Comparison of ENCODE assay signal across 21 mouse cellular contexts in genomic region chr3:131016104-131016503, GRCm38 (mm10).
"Had no signal": no experiment of that assay in that cellular context is flagged by ENCODE, and none has a peak within 500 bp of the region (broad histone marks: within the 10 kb centered on the region; RNA-seq: fewer than 3 reads in every experiment).

No protein-coding gene starts in this region.

- H3K27me3 ChIP-seq: liver, embryonic 13.5 days; liver, embryonic 15.5 days; lung, embryonic 15.5 days; midbrain, embryonic 12.5 days; neural tube, embryonic 12.5 days; stomach, embryonic 15.5 days had no signal

- DNase-seq: liver, embryonic 13.5 days; liver, postnatal 0 days; lung, adult 2 months; lung, postnatal 14 days; lung, postnatal 36 days; midbrain, embryonic 14.5 days; retina, postnatal 1 day; right cerebral cortex, adult 18-20 months; right cerebral cortex, postnatal 25 days; thymus, adult 2 months; thymus, postnatal 14 days; thymus, postnatal 36 days had no signal

- H3K9me3 ChIP-seq: liver, embryonic 13.5 days; liver, embryonic 15.5 days; lung, embryonic 15.5 days; midbrain, embryonic 10.5 days; midbrain, embryonic 12.5 days; neural tube, embryonic 12.5 days; stomach, embryonic 15.5 days had no signal

- H3K4me3 ChIP-seq: liver, embryonic 13.5 days; liver, embryonic 15.5 days; lung, embryonic 15.5 days; midbrain, embryonic 10.5 days; midbrain, embryonic 12.5 days; myocyte; neural tube, embryonic 12.5 days; stomach, embryonic 15.5 days had no signal

- H3K27ac ChIP-seq: liver, embryonic 13.5 days; liver, embryonic 15.5 days; lung, embryonic 15.5 days; macrophage; midbrain, embryonic 10.5 days; midbrain, embryonic 12.5 days; neural tube, embryonic 12.5 days; stomach, embryonic 15.5 days; stomach, postnatal 0 days had no signal

- H3K4me1 ChIP-seq: liver, embryonic 15.5 days had no signal

- H3K36me3 ChIP-seq: liver, embryonic 13.5 days; liver, embryonic 15.5 days; lung, embryonic 15.5 days; midbrain, embryonic 10.5 days; midbrain, embryonic 12.5 days; neural tube, embryonic 12.5 days; stomach, embryonic 15.5 days had no signal
